ENCODE assay signal across 1 mouse cellular context in the genomic region with DNA sequence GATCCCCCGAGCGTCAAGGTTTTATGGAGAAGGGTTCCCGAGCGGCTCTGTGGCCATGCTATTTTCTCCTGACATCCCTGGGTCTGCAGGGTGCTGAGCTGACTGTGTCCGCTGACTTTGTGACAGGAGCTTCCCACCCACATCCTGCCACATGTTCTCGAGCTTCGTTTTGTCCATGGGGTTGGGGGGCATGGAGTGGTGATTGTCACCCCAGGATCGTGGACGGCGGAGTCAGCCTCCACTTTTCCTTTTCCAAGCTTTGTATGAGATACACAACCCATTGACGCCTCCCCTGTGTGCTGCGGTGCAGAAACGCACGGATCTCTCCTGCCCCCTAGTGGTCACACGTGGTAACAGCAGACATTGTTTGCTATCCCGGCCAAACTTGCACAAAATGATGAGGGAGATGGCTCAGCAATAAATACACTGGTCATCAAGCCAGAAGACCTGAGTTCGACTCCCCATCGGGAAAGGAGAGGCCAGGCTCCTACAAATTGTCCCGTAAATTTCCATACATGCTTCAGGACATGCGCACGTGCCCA.
TF ChIP-seq lines count a peak whose summit lies in the region.

No protein-coding gene starts in this region.

TF ChIP-seq in CH12.LX, 34 proteins besides CTCF, POLR2A, EP300 and RAD21 (continued from another document):
- TF ChIP-seq E2F4 (IDR thresholded peaks at IDR 0.05; ENCODE audit: insufficient replicate concordance, low read depth, low read length) (no peak), ZC3H11A (IDR thresholded peaks at IDR 0.05; ENCODE audit: low read depth, low read length) (peak; percentile 93), HCFC1 (IDR thresholded peaks at IDR 0.05; ENCODE audit: low read depth, low read length) (no peak), NELFE (IDR thresholded peaks at IDR 0.05; ENCODE audit: low read depth, low read length) (peak; percentile 42; the same call in 1 of the 2 replicates), BHLHE40 (IDR thresholded peaks at IDR 0.05; ENCODE audit: low read depth, low read length) (peak; percentile 26; the same call in 1 of the 2 replicates), NRF1 (IDR thresholded peaks at IDR 0.05; ENCODE audit: low read depth, low read length) (no peak), MAX (IDR thresholded peaks at IDR 0.05; ENCODE audit: low read length) (peak; percentile 91), CHD1 (IDR thresholded peaks at IDR 0.05; ENCODE audit: low read depth, low read length) (no peak), ETS1 (conservative IDR thresholded peaks at IDR 0.05; ENCODE audit: low read depth, low read length) (no peak), MEF2A (IDR thresholded peaks at IDR 0.05; ENCODE audit: borderline replicate concordance, low read depth, low read length) (0 out of 2 replicates have a peak, but pooled peaks have one; percentile 23), ZKSCAN1 (IDR thresholded peaks at IDR 0.05; ENCODE audit: borderline replicate concordance, low read depth, low read length) (no peak), MXI1 (IDR thresholded peaks at IDR 0.05; ENCODE audit: low read depth, low read length) (no peak; the same call in 1 of the 2 replicates), TCF12 (IDR thresholded peaks at IDR 0.05; ENCODE audit: low read depth, low read length) (no peak), GABPA (IDR thresholded peaks at IDR 0.05; ENCODE audit: insufficient replicate concordance, low read depth, low read length) (no peak), PAX5 (IDR thresholded peaks at IDR 0.05; ENCODE audit: low read length) (no peak), KAT2A (IDR thresholded peaks at IDR 0.05; ENCODE audit: insufficient replicate concordance, low read length) (no peak), MAZ (IDR thresholded peaks at IDR 0.05; ENCODE audit: low read depth, low read length) (peak; percentile 32; the same call in 1 of the 2 replicates), JUND (conservative IDR thresholded peaks at IDR 0.05; ENCODE audit: low read depth, low read length) (no peak), TBP (conservative IDR thresholded peaks at IDR 0.05; ENCODE audit: low read depth, low read length) (no peak), USF1 (IDR thresholded peaks at IDR 0.05; ENCODE audit: low read depth, low read length) (no peak), IRF4 (IDR thresholded peaks at IDR 0.05; ENCODE audit: low read depth, low read length) (no peak), SIN3A (IDR thresholded peaks at IDR 0.05; ENCODE audit: low read length) (peak; percentile 60), JUN (IDR thresholded peaks at IDR 0.05; ENCODE audit: insufficient read depth, low read depth, low read length) (no peak), MYC (IDR thresholded peaks at IDR 0.05; ENCODE audit: low read depth, low read length) (peak; percentile 67; the same call in 1 of the 2 replicates), ZNF384 (IDR thresholded peaks at IDR 0.05; ENCODE audit: low read depth, low read length) (peak; percentile 56)
